Comparison of ENCODE assay signal across 7 mouse cellular contexts in the genomic region with DNA sequence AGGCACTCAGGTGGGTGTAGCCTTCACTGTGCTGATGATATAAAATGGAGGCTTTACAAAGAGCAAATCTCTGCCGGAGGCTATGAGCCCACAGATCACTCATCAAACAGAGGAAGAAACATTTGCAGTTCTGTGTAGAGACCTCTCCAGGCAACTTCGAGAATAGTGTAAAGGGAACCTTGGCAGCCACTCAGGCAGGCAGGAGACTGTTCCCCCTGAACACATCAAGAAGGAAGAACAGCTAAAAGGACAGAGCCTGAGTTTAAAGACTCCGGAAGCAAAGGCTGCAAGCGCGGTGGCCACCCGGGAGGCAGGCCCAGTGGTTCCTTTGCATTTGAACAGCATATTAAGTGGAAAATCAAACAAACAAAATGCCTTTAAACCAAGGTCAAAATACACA. TPM values are rescaled to one million over a fixed set of nuclear protein-coding genes. Genes with fewer than 3 reads are reported as not detected.
DNase-seq lines count a peak whose midpoint lies in the region; ATAC-seq lines count a peak whose summit lies in the region.

No protein-coding gene starts in this region.

- no peaks in the 10 kb centered on the region for H3K9me3 ChIP-seq in heart, embryonic 11.5 days (replicated peaks; ENCODE audit: control insufficient read depth, low read length)

- DNase-seq in spleen, adult 18-20 months: peak; percentile 25 to 38
- no peak for DNase-seq in spleen, adult 12 weeks (ENCODE audit: low spot score)
- peak; percentile 51 for DNase-seq in kidney, postnatal 10 days
- DNase-seq in c-Kit-positive CD71-positive TER-119-positive erythroid progenitor cells, embryonic 14.5 days (ENCODE audit: low spot score): no peak

- peak overlapping the region; percentile 96 for H3K4me3 ChIP-seq in brown adipose tissue, adult 24 weeks (ENCODE audit: insufficient read depth, low read depth, low read length)
- H3K4me3 ChIP-seq in heart, embryonic 11.5 days (ENCODE audit: low read depth, low read length): peak overlapping the region; percentile 74

- no peak for ATAC-seq in heart, embryonic 11.5 days (replicated peaks; ENCODE audit: insufficient number of reproducible peaks, low FRiP score, low TSS enrichment)
- peak; percentile 9; the same call in 1 of the 2 replicates for ATAC-seq in megakaryocyte, adult 5-6 weeks (ENCODE audit: poor library complexity, severe bottlenecking)

- H3K27ac ChIP-seq in brown adipose tissue, adult 24 weeks (replicated peaks; ENCODE audit: low read depth, low read length): peak overlapping the region; percentile 19; the same call in 1 of the 2 replicates
- no peak overlapping the region for H3K27ac ChIP-seq in heart, embryonic 11.5 days (ENCODE audit: low read depth, low read length)

- 0 out of 2 replicates have a peak overlapping the region, but pooled peaks have one; percentile 69 for H3K9ac ChIP-seq in heart, embryonic 11.5 days (ENCODE audit: low read depth, low read length)

- 6% methylated on average over 6 of the region's 6 CpGs for WGBS in heart, embryonic 11.5 days (ENCODE audit: insufficient replicate concordance)

- peak overlapping the region; percentile 72 for H3K4me2 ChIP-seq in heart, embryonic 11.5 days

- no peaks in the 10 kb centered on the region for H3K27me3 ChIP-seq in heart, embryonic 11.5 days (ENCODE audit: control insufficient read depth, insufficient read depth, low read length)

- no peaks in the 10 kb centered on the region for H3K36me3 ChIP-seq in heart, embryonic 11.5 days (ENCODE audit: control insufficient read depth, insufficient read depth, low read length)

- peaks cover 23% of the 10 kb centered on the region for H3K4me1 ChIP-seq in brown adipose tissue, adult 24 weeks (ENCODE audit: control insufficient read depth, insufficient read depth, insufficient read length, low read length)
- H3K4me1 ChIP-seq in heart, embryonic 11.5 days (ENCODE audit: control insufficient read depth, insufficient read depth, low read length): peaks cover 42% of the 10 kb centered on the region

RNA-seq across cellular contexts. Expression of gene Ubl3, which starts 2.2 kb away (rescaled TPM):
- 101 and 104 TPM in 2 replicates for polyA plus RNA-seq in brown adipose tissue, adult 24 weeks (2012; ENCODE audit: insufficient read depth, insufficient read length, missing spikeins)
- polyA plus RNA-seq in heart, embryonic 11.5 days (2014; fragmentation: Nextera tagmentation; extraction: Ambion mirVana): 57.1 and 59.1 TPM in 2 replicates
- 90.4 and 93.3 TPM in 2 replicates for total RNA-seq in megakaryocyte, adult 5-6 weeks (2015)
- total RNA-seq in megakaryocyte, adult 5-6 weeks (2017): 122 and 130 TPM in 2 replicates

Comparison
In these comparisons a context has a peak if more than half of its experiments do, and no peak if none do; other contexts are left out.
1. DNase-seq: peak in spleen, adult 18-20 months (2 of 2) and kidney, postnatal 10 days (single experiment); none in spleen, adult 12 weeks (single experiment) and c-Kit-positive CD71-positive TER-119-positive erythroid progenitor cells, embryonic 14.5 days (single experiment).